Mouse (Mus musculus) neutrophil, adult 65 days (primary cell): ENCODE data around the gene Nemf. TPM values are rescaled to one million over a fixed set of nuclear protein-coding genes. Genes with fewer than 3 reads are reported as not detected.

Source experiments
- total RNA-seq: library from RNA; stranded (reverse); gene quantifications from 2 replicates; pipeline ENCODE4 v1.2.4, GENCODE M21; 2023

Nemf gene
- 35.0 and 43.5 TPM in 2 replicates for total RNA-seq

DNA sequence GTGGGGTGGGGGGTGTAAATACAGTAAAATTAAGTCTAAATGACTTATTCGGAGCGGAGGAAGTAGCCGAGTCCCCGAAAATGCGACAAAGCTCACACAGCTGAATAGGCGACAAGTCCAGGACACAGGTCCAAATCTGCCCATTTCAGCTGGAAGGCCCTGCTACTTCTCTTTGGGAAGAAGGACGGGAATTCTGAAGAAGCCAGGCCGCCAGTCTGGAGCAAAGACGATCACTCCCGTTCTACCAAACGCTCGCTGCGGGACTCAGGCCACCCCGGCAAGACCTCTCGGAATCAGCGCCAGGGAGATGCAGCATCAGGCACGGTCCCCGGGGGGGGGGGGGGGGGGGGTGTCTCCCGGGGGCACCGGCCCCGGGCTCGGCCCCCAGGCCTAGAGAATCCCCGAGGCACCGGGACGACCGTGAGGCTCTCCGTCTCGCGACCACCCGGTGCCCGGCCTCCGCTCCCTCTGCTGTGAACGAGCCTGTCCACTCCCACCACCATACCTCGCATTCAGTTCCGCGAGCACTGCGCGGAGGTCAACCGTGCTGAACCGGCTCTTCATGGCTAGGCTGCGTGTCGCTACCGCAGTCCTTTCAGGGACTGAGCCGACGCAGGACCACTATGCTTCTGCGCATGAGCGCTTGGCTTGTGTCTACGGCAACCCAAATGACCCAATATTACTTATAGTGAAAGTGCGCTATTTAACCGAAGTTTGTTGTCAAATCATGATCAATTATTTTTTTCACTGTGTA, at the start of gene Nemf:
Gene Nemf (minus strand): TSS at position 620 of the 754 bp plus-strand sequence.

DNA sequence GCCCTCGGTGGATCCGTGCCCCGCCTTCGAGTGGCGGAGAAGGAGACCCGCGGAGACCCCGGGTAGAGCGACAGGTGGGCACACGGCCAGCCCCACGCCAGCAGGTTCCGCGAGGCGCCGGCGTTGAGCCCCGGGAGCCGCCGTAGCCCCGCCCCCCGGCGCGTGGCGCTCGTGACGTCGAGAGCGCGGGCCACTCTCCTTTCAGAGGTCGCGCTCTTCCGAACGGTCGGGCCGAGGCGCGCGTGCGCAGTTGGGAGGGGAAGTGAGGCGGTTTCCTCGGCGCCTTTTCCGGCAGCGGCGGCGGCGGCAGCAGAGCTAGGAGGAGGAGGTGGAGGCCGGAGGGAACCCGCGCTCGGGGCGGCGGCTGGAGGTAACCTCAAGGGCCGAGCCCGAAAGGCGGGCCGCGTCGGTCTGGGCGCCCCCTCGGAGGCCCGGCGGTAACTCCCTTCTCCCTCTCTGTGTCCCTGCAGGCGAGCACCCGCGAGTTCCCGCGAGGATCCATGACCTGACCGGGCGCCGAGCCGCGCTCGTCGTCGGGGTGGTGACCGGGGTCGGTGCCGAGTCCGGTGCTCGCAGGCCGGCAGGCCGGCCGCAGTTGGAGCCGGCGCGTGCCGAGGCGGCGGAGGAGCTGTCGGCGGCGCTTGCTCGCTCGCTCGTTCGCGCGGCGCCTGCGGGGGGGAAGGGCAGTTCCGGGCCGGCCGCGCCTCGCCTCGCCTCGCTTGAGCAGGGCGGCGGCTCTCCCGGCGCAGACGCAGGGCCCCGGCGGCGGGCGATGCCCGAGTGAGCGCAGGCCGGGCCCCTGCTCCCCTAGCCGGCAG, 15.1 kb upstream of the Nemf start, which contains the start of the genes Arf6 and Gm9887:
Gene Arf6 (plus strand): TSS at position 297 of the 818 bp plus-strand sequence.
Gene Gm9887 (minus strand): TSS at position 605 of the 818 bp plus-strand sequence.

DNA sequence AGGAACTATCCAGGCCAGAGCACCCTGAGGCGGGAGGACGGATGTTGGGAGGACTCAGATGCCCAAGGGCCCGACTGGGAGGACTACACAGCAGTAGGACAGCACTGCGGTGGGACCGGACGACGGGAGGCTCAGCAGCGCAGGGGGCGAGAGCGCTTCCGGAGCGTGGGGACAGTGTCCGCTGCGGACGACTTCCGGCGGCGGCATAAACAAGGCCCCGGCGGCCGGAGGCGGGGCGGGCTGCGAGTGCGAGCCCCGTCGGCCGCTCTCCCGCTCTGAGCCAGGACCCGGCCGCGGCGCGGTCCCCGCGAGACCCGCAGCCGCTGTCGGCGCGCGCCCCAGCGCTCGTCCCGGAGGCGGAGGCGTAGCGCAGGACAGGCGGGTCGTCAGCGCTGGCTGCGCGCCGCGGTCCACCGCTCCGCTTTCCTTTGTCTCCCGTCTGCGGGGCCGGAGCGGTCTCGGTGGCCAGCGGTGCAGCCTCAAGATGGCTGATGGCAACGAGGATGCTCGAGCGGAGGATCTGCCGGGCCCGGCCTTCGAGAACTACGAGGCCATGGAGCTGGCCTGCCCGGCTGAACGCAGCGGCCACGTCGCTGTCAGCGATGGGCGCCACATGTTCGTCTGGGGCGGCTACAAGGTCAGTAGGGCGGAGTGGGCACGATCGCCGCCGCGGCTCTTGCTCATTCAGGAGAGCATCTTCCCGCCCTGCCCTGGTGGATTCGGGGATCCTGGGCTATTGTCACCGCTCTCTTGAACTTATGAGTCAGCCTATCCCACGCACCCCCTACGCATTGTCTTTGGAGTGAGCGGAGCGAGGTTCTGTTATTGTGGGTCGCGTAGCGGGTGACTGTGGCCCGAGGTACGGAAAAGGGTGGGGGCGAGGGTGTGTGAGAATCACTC, 60.2 kb downstream of the Nemf start, which contains the start of gene Klhdc2:
Gene Klhdc2 (plus strand): TSS at position 171 of the 900 bp plus-strand sequence.

Other genes starting within 250 kb of the Nemf start
- 658 and 1,139 TPM in 2 replicates for gene Rps29, start 198.0 kb downstream of the Nemf start, total RNA-seq
- gene Lrr1, start 188.4 kb downstream of the Nemf start, total RNA-seq, result 5.7 and 6.2 TPM in 2 replicates
- 133 and 180 TPM in 2 replicates for gene Rpl36al, start 173.1 kb downstream of the Nemf start, total RNA-seq
- gene Mgat2, start 173.0 kb downstream of the Nemf start, total RNA-seq, result 25.7 and 26.3 TPM in 2 replicates
- gene Gm49383, start 160.1 kb downstream of the Nemf start, total RNA-seq, result 3.2 and 5.3 TPM in 2 replicates
- gene Dnaaf2, start 158.7 kb downstream of the Nemf start, total RNA-seq, result 1.3 and 1.7 TPM in 2 replicates
- gene Gm49384, start 152.9 kb downstream of the Nemf start, total RNA-seq, result 2.3 and 4.2 TPM in 2 replicates
- gene Pole2, start 129.0 kb downstream of the Nemf start, total RNA-seq, result 5.8 and 8.6 TPM in 2 replicates
- 0.34 and 0.63 TPM in 2 replicates for gene Klhdc1, start 116.0 kb downstream of the Nemf start, total RNA-seq
- gene Klhdc2, start 60.5 kb downstream of the Nemf start, total RNA-seq, result 20.7 and 20.9 TPM in 2 replicates
- 163 and 204 TPM in 2 replicates for gene Arf6, start 15.0 kb upstream of the Nemf start, total RNA-seq
- gene Gm9887, start 15.3 kb upstream of the Nemf start, total RNA-seq, result 0.93 and 1.9 TPM in 2 replicates
- 2.0 and 2.9 TPM in 2 replicates for gene Vcpkmt, start 225.9 kb upstream of the Nemf start, total RNA-seq